Mouse (Mus musculus) CH12.LX (cell line): ENCODE measurements around the gene Cdc42ep1.

Experiments
- CTCF ChIP-seq, 2 experiments: IDR thresholded peaks in 1 of 2; conservative IDR thresholded peaks in 1 of 2; 2 replicates each; pipeline ENCODE4 v1.5.1; 2011 to 2012; ENCODE audit warnings: low read depth in 2 of 2, low read length in 2 of 2, improper control_type of control experiment in 1 of 2, inconsistent platforms in 1 of 2, mild to moderate bottlenecking in 1 of 2, moderate library complexity in 1 of 2
- E2F4 ChIP-seq: IDR thresholded peaks from 2 replicates; pipeline ENCODE4 v1.6.1; 2011; ENCODE audit warnings: low read depth, low read length, improper control_type of control experiment; ENCODE audit not compliant: insufficient replicate concordance
- ELF1 ChIP-seq: IDR thresholded peaks from 2 replicates; pipeline ENCODE4 v1.6.1; 2014; ENCODE audit warnings: low read depth, mild to moderate bottlenecking, inconsistent platforms, low read length, improper control_type of control experiment
- MAX ChIP-seq: IDR thresholded peaks from 2 replicates; pipeline ENCODE4 v1.6.1; 2011; ENCODE audit warnings: low read length, improper control_type of control experiment
- MYC ChIP-seq: IDR thresholded peaks from 2 replicates; pipeline ENCODE4 v1.6.1; 2011; ENCODE audit warnings: low read depth, mild to moderate bottlenecking, improper control_type of control experiment, low read length

DNA sequence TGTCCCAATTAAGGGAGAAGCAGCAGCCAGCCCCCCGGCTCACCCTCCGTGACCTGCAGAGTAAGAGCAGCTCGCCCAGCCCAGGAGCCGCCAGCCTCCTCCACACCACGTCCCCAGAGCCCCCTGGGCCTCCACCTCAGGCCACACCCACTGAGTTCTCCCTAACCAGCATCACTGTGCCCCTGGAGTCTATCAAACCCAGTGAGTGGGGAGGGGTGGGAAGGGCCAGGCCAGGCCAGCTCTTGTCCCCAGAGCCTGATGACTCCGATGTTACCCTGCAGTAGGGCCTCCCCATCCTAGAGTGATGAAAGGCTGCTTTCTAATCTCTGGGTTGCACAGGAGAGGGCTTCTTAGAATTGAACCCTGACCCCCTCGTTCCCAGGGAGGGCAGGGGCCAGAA lies 50.0 kb downstream of the Cdc42ep1 start:
- no peak for TF ChIP-seq CTCF (conservative IDR thresholded peaks at IDR 0.05 in 1 of 2, IDR thresholded peaks at IDR 0.05 in 1 of 2; ENCODE audit: low read depth in 2 of 2, low read length in 2 of 2)
- TF ChIP-seq MAX: no peak
- TF ChIP-seq MYC: no peak
- TF ChIP-seq E2F4: no peak
- no peak for TF ChIP-seq ELF1
